Mouse (Mus musculus) liver, embryonic 14.5 days (tissue): Measurements from ENCODE around the gene Grik3. TPM values are rescaled to one million over a fixed set of nuclear protein-coding genes. Genes with fewer than 3 reads are reported as not detected.
"Not testable (repeated sequence)": the region's sequence is repeated elsewhere in the genome, so short reads cannot be mapped to it uniquely, and the experiment has no call there.

Experiments
- ATAC-seq: fragments of 200-750 bp; cut with Nextera tagmentation; 2 replicates; pipeline ENCODE4 v1.8.0; 2017; ENCODE audit warnings: moderate number of reproducible peaks, mild to moderate bottlenecking, moderate library complexity; ENCODE audit not compliant: insufficient read depth
- DNase-seq, 3 experiments: peaks; one replicate each; pipeline ENCODE4 v3.0.0-alpha.2; 2012 to 2013; ENCODE audit warnings: low read depth in 3 of 3, low spot score in 3 of 3
- H3K27ac ChIP-seq: fragments of 300-500 bp; sonication (generic); 2 replicates; pipeline ENCODE4 v1.5.1; 2014; ENCODE audit warnings: moderate library complexity, mild to moderate bottlenecking, control low read depth, inconsistent platforms
- H3K27me3 ChIP-seq: fragments of 300-500 bp; sonication (generic); 2 replicates; pipeline ENCODE4 v1.6.1; 2014; ENCODE audit warnings: mild to moderate bottlenecking, low read length, moderate library complexity; ENCODE audit not compliant: control insufficient read depth, insufficient read depth
- H3K36me3 ChIP-seq: fragments of 300-500 bp; sonication (generic); replicated peaks from 2 replicates; pipeline ENCODE4 v1.6.1; 2014; ENCODE audit warnings: low read depth; ENCODE audit not compliant: control insufficient read depth, insufficient read depth
- H3K4me1 ChIP-seq, 2 experiments: fragments of 200-500 bp in 1 of 2; fragments of 300-500 bp in 1 of 2; sonication (generic) in 1 of 2; replicated peaks; 2 replicates each; pipeline ENCODE4 v1.6.1; 2012 to 2014; ENCODE audit warnings: antibody characterized with exemption in 1 of 2, inconsistent platforms in 1 of 2, low read length in 1 of 2; ENCODE audit not compliant: control insufficient read depth in 2 of 2, insufficient read depth in 2 of 2
- H3K4me2 ChIP-seq: fragments of 300-500 bp; sonication (generic); 2 replicates; pipeline ENCODE4 v1.6.1; 2014; ENCODE audit warnings: low read depth, mild to moderate bottlenecking, control low read depth, moderate library complexity
- H3K4me3 ChIP-seq, 2 experiments: fragments of 200-500 bp in 1 of 2; fragments of 300-500 bp in 1 of 2; sonication (generic) in 1 of 2; 2 replicates each; pipeline ENCODE4 v1.5.1; 2012 to 2014; ENCODE audit warnings: low read depth in 2 of 2, low read length in 2 of 2, mild to moderate bottlenecking in 2 of 2, control low read depth in 1 of 2, inconsistent platforms in 1 of 2, moderate library complexity in 1 of 2; ENCODE audit not compliant: insufficient read depth in 1 of 2
- H3K9ac ChIP-seq: fragments of 300-500 bp; sonication (generic); replicated peaks from 2 replicates; pipeline ENCODE4 v1.6.1; 2014; ENCODE audit warnings: mild to moderate bottlenecking, control low read depth, moderate library complexity
- H3K9me3 ChIP-seq: fragments of 300-500 bp; sonication (generic); 2 replicates; pipeline ENCODE4 v1.6.1; 2016; ENCODE audit warnings: low read length, mixed read lengths; ENCODE audit not compliant: control insufficient read depth
- CTCF ChIP-seq: IDR thresholded peaks from 2 replicates; pipeline ENCODE4 v1.5.1; 2016; ENCODE audit warnings: antibody characterized with exemption, low read depth, control low read depth
- EP300 ChIP-seq: IDR thresholded peaks from 2 replicates; pipeline ENCODE4 v1.6.1; 2016; ENCODE audit warnings: antibody characterized with exemption, low read depth
- WGBS: fragments of 180-500 bp; shearing (Covaris S2); extraction: QIAGEN DNeasy Blood & Tissue Kit; methylation state at CpG from one replicate; pipeline ENCODE4 v1.1.7; 2014; ENCODE audit not compliant: insufficient replicate concordance; 5-methylcytosine and 5-hydroxymethylcytosine counted together
- polyA plus RNA-seq, 2 experiments: library from polyadenylated mRNA; depleted of rRNA in 1 of 2; stranded (reverse) in 1 of 2; unstranded in 1 of 2; fragments of >200 nt; fragmentation: Nextera tagmentation in 1 of 2; extraction: Ambion mirVana in 1 of 2; gene quantifications; 2 replicates each; pipeline versions ENCODE4 v1.2.1 to v1.2.3; 2012 to 2014

Gene Grik3
- polyA plus RNA-seq, 2 experiments: under 0.01 to 0.01 TPM

GRCm38 (mm10) chr4:125607397-125608042, 117.0 kb downstream of the Grik3 start:
- H3K9ac ChIP-seq: no peak overlapping the region
- 37% methylated on average over 10 of the region's 10 CpGs for WGBS
- no peak for ATAC-seq
- no peaks in the 10 kb centered on the region for H3K4me1 ChIP-seq
- no peak overlapping the region for H3K27ac ChIP-seq
- no peak overlapping the region for H3K4me2 ChIP-seq
- DNase-seq: no peak
- no peak overlapping the region for H3K4me3 ChIP-seq
- H3K36me3 ChIP-seq: no peaks in the 10 kb centered on the region
- H3K27me3 ChIP-seq: no peaks in the 10 kb centered on the region
- no peaks in the 10 kb centered on the region for H3K9me3 ChIP-seq
- no peak for TF ChIP-seq CTCF
- TF ChIP-seq EP300: no peak

- 28% methylated on average over 3 of the region's 4 CpGs for WGBS
- H3K4me2 ChIP-seq, H3K27me3 ChIP-seq, H3K36me3 ChIP-seq, H3K27ac ChIP-seq, ATAC-seq, H3K4me3 ChIP-seq, H3K9ac ChIP-seq, DNase-seq, H3K4me1 ChIP-seq, H3K9me3 ChIP-seq: not testable (repeated sequence)
Observed at GRCm38 (mm10) chr4:125608896-125609295, 118.4 kb downstream of the Grik3 start.

- H3K4me2 ChIP-seq: no peak overlapping the region
- no peaks in the 10 kb centered on the region for H3K27me3 ChIP-seq
- H3K4me3 ChIP-seq: no peak overlapping the region
- DNase-seq: no peak
- no peak overlapping the region for H3K27ac ChIP-seq
- 55% methylated on average over 21 of the region's 21 CpGs for WGBS
- TF ChIP-seq CTCF (no peak), EP300 (no peak)
- H3K9ac ChIP-seq: no peak overlapping the region
- no peaks in the 10 kb centered on the region for H3K36me3 ChIP-seq
- no peak for ATAC-seq
- no peaks in the 10 kb centered on the region for H3K4me1 ChIP-seq
- H3K9me3 ChIP-seq: no peaks in the 10 kb centered on the region
Observed at GRCm38 (mm10) chr4:125609320-125610306, 119.1 kb downstream of the Grik3 start.

- no peaks in the 10 kb centered on the region for H3K4me1 ChIP-seq
- H3K36me3 ChIP-seq: no peaks in the 10 kb centered on the region
- no peak overlapping the region for H3K27ac ChIP-seq
- H3K4me3 ChIP-seq: no peak overlapping the region
- WGBS: 65% methylated on average over 14 of the region's 14 CpGs
- no peak overlapping the region for H3K9ac ChIP-seq
- TF ChIP-seq EP300 (no peak), CTCF (no peak)
- no peaks in the 10 kb centered on the region for H3K27me3 ChIP-seq
- no peaks in the 10 kb centered on the region for H3K9me3 ChIP-seq
- DNase-seq (no peak), ATAC-seq (no peak)
- H3K4me2 ChIP-seq: no peak overlapping the region
Observed at GRCm38 (mm10) chr4:125617851-125618250, 127.4 kb downstream of the Grik3 start.
